Mouse (Mus musculus) adrenal gland (tissue): ENCODE results near the gene Cetn4.

Experiments
- intact Hi-C: fragments of 180-260 bp; cut with DNase I; formaldehyde crosslinking; loops from one replicate; pipeline ENCODE4 v1.15.1; 2025
- long read RNA-seq, 2 experiments: library from polyadenylated mRNA; unstranded; transcript quantifications; one replicate each; pipeline ENCODE4 v2.0.0; 2020; ENCODE audit warnings: borderline replicate concordance in 1 of 2; ENCODE audit not compliant: insufficient replicate concordance in 1 of 2

Gene Cetn4
- long read RNA-seq, experiment 1, partial matches to known transcripts, result 2 of 4 reads
- long read RNA-seq, experiment 1, other reads (novel, unspliced or antisense), result 1 of 4 reads
- long read RNA-seq, experiment 2, partial matches to known transcripts, result 1 of 3 reads
- long read RNA-seq, experiment 2, other reads (novel, unspliced or antisense), result 0 of 3 reads

- intact Hi-C loops, result no loop called here
Observed at GRCm38 (mm10) chr3:37312370-37312941, at the start of gene Cetn4, which contains the start of gene Bbs12. Gene Cetn4 (minus strand): TSS chr3:37312708. Gene Bbs12 (plus strand): TSS chr3:37312554.

GRCm38 (mm10) chr3:37360729-37361128 is 48.2 kb upstream of the Cetn4 start:
- intact Hi-C loops, result no loop called here

GRCm38 (mm10) chr3:37354737-37355136 is 42.2 kb upstream of the Cetn4 start:
- intact Hi-C loops, result no loop called here

- intact Hi-C loops, result no loop called here
Observed at GRCm38 (mm10) chr3:37353951-37354481, 41.5 kb upstream of the Cetn4 start.

GRCm38 (mm10) chr3:37350386-37350785 is 37.9 kb upstream of the Cetn4 start:
- intact Hi-C loops, result no loop called here

GRCm38 (mm10) chr3:37349166-37349548 is 36.6 kb upstream of the Cetn4 start:
- intact Hi-C loops, result no loop called here

- intact Hi-C loops, result no loop called here
Observed at GRCm38 (mm10) chr3:37348221-37349165, 36.0 kb upstream of the Cetn4 start, which contains the start of gene Fgf2. Gene Fgf2 (plus strand): TSS chr3:37348346.

- intact Hi-C loops, result no loop called here
Observed at GRCm38 (mm10) chr3:37347671-37348070, 35.2 kb upstream of the Cetn4 start.

GRCm38 (mm10) chr3:37342811-37343210 is 30.3 kb upstream of the Cetn4 start:
- intact Hi-C loops, result loop anchor here (5.0 kb wide), 1 partner anchor 69 kb away; no protein-coding TSS in a partner anchor

GRCm38 (mm10) chr3:37341110-37341509 is 28.6 kb upstream of the Cetn4 start:
- intact Hi-C loops, result loop anchor here (5.0 kb wide), 1 partner anchor 71 kb away; no protein-coding TSS in a partner anchor

- intact Hi-C loops, result no loop called here
Observed at GRCm38 (mm10) chr3:37334053-37334452, 21.5 kb upstream of the Cetn4 start.

- intact Hi-C loops, result no loop called here
Observed at GRCm38 (mm10) chr3:37331999-37332449, 19.5 kb upstream of the Cetn4 start.

GRCm38 (mm10) chr3:37329963-37330362 is 17.5 kb upstream of the Cetn4 start:
- intact Hi-C loops, result no loop called here

GRCm38 (mm10) chr3:37328489-37328888 is 16.0 kb upstream of the Cetn4 start:
- intact Hi-C loops, result no loop called here

GRCm38 (mm10) chr3:37326627-37327026 is 14.1 kb upstream of the Cetn4 start:
- intact Hi-C loops, result no loop called here

- intact Hi-C loops, result no loop called here
Observed at GRCm38 (mm10) chr3:37325317-37326112, 13.0 kb upstream of the Cetn4 start.

- intact Hi-C loops, result loop anchor here (5.0 kb wide), 1 partner anchor 88 kb away; no protein-coding TSS in a partner anchor
Observed at GRCm38 (mm10) chr3:37324310-37324709, 11.8 kb upstream of the Cetn4 start.

GRCm38 (mm10) chr3:37316233-37316632 is 3.7 kb upstream of the Cetn4 start:
- intact Hi-C loops, result no loop called here

- intact Hi-C loops, result no loop called here
Observed at GRCm38 (mm10) chr3:37313371-37313770, 863 bp upstream of the Cetn4 start.

- intact Hi-C loops, result no loop called here
Observed at GRCm38 (mm10) chr3:37311897-37312369, 575 bp downstream of the Cetn4 start.
